ENCODE assay signal across 15 mouse cellular contexts in the genomic region with DNA sequence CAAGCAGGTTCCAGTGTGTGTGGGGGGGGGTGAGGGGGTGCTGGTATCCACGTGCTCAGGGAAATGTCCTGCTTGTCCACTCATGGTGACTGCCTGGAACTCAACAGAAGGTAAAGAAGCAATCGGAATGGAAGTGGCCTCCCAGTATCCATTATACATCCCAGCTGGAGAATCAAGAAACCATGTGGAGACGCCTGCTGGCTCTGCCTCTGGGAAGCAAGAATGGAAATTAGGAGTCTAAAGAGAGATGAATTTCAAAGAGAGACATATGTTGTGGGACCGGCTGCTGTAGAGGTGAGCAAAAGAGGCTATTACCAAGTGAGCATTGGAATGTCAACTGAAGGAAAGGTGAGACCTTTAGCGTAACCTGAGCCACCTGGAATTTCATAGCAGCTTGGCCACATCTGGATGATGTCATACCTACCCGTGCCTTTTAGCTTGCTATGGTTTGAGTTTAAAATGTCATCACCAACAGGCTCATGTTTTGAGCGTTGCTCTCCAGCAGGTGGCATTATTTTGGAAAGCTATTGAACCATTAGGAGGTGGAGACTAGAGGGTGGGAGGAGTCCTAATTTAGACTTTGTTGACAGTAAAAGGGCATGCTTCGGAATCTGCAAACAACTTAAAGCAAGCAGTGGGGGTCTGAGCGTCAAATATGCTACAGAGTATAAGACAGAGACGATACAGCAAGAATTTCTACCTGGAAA.
DNase-seq lines count a peak whose midpoint lies in the region; ATAC-seq and TF ChIP-seq lines count a peak whose summit lies in the region.
"Had no signal": no experiment of that assay in that cellular context is flagged by ENCODE, and none has a peak within 500 bp of the region (broad histone marks: within the 10 kb centered on the region; RNA-seq: fewer than 3 reads in every experiment).

No protein-coding gene starts in this region.

- H3K27me3 ChIP-seq in forebrain, embryonic 10.5 days (ENCODE audit: poor library complexity, severe bottlenecking): no peaks in the 10 kb centered on the region
- H3K27me3 ChIP-seq in forebrain, embryonic 16.5 days (replicated peaks; ENCODE audit: control insufficient read depth, insufficient read depth, low read length): no peaks in the 10 kb centered on the region
- no peaks in the 10 kb centered on the region for H3K27me3 ChIP-seq in liver, postnatal 0 days (ENCODE audit: insufficient read depth, low read length)
- no peaks in the 10 kb centered on the region for H3K27me3 ChIP-seq in liver, embryonic 12.5 days (replicated peaks)
- H3K27me3 ChIP-seq in thymus, adult 2 months (ENCODE audit: control insufficient read depth, insufficient read depth, low read length): no peaks in the 10 kb centered on the region
- H3K27me3 ChIP-seq: embryonic facial prominence, embryonic 15.5 days; lung, embryonic 15.5 days; midbrain, embryonic 15.5 days had no signal

- no peak overlapping the region for H3K9ac ChIP-seq in forebrain, embryonic 16.5 days (replicated peaks; ENCODE audit: low read depth, low read length)
- H3K9ac ChIP-seq in liver, postnatal 0 days (replicated peaks): no peak overlapping the region
- no peak overlapping the region for H3K9ac ChIP-seq in liver, embryonic 12.5 days
- H3K9ac ChIP-seq: embryonic facial prominence, embryonic 15.5 days; lung, embryonic 15.5 days; midbrain, embryonic 15.5 days had no signal

- peaks cover 20% of the 10 kb centered on the region for H3K4me1 ChIP-seq in forebrain, embryonic 10.5 days
- peaks cover 2% of the 10 kb centered on the region; the same call in 1 of the 2 replicates for H3K4me1 ChIP-seq in forebrain, embryonic 16.5 days (replicated peaks; ENCODE audit: control insufficient read depth, insufficient read depth, low read length)
- no peaks in the 10 kb centered on the region for H3K4me1 ChIP-seq in liver, postnatal 0 days (ENCODE audit: insufficient read depth)
- H3K4me1 ChIP-seq in liver, embryonic 12.5 days: no peaks in the 10 kb centered on the region
- no peaks in the 10 kb centered on the region; the same call in 1 of the 2 replicates for H3K4me1 ChIP-seq in cortical plate, adult 2 months (ENCODE audit: control insufficient read depth, insufficient read depth, low read length)
- no peaks in the 10 kb centered on the region for H3K4me1 ChIP-seq in thymus, adult 2 months (replicated peaks; ENCODE audit: control insufficient read depth, insufficient read depth, low read length)
- H3K4me1 ChIP-seq: embryonic facial prominence, embryonic 15.5 days; lung, embryonic 15.5 days; midbrain, embryonic 15.5 days had no signal

- DNase-seq in forebrain, embryonic 10.5 days (ENCODE audit: extremely low spot score, low spot score): no peak
- DNase-seq in liver, postnatal 0 days: no peak
- DNase-seq in thymus, adult 2 months: no peak
- no peak for DNase-seq in spleen, adult 18-20 months
- DNase-seq: cerebellum, adult 11 months; heart, postnatal 36 days; kidney, adult 2 months; thymus, postnatal 36 days had no signal

- H3K4me2 ChIP-seq in forebrain, embryonic 16.5 days (ENCODE audit: low read length): no peak overlapping the region
- no peak overlapping the region for H3K4me2 ChIP-seq in liver, postnatal 0 days (ENCODE audit: low read depth, low read length)
- H3K4me2 ChIP-seq in liver, embryonic 12.5 days: no peak overlapping the region
- H3K4me2 ChIP-seq: embryonic facial prominence, embryonic 15.5 days; lung, embryonic 15.5 days; midbrain, embryonic 15.5 days had no signal

- peak overlapping the region; percentile 40; the same call in 1 of the 2 replicates for H3K27ac ChIP-seq in forebrain, embryonic 10.5 days
- no peak overlapping the region for H3K27ac ChIP-seq in forebrain, embryonic 16.5 days (ENCODE audit: low read length)
- no peak overlapping the region for H3K27ac ChIP-seq in liver, postnatal 0 days (ENCODE audit: low read depth)
- no peak overlapping the region for H3K27ac ChIP-seq in liver, embryonic 12.5 days
- H3K27ac ChIP-seq in cortical plate, adult 2 months (ENCODE audit: insufficient read depth, low read length): no peak overlapping the region
- no peak overlapping the region for H3K27ac ChIP-seq in thymus, adult 2 months (ENCODE audit: control insufficient read depth, insufficient read depth, low read length)
- H3K27ac ChIP-seq: embryonic facial prominence, embryonic 15.5 days; lung, embryonic 15.5 days; midbrain, embryonic 15.5 days had no signal

- TF ChIP-seq EP300 in liver, postnatal 0 days (IDR thresholded peaks at IDR 0.05; ENCODE audit: low read depth): no peak

- no peak overlapping the region for H3K4me3 ChIP-seq in forebrain, embryonic 10.5 days
- H3K4me3 ChIP-seq in forebrain, embryonic 16.5 days (replicated peaks; ENCODE audit: low read length): no peak overlapping the region
- H3K4me3 ChIP-seq in liver, postnatal 0 days (ENCODE audit: low read depth, low read length): no peak overlapping the region
- no peak overlapping the region for H3K4me3 ChIP-seq in liver, embryonic 12.5 days
- no peak overlapping the region for H3K4me3 ChIP-seq in cortical plate, adult 2 months (ENCODE audit: insufficient read depth, low read length)
- no peak overlapping the region for H3K4me3 ChIP-seq in thymus, adult 2 months (ENCODE audit: control insufficient read depth, insufficient read depth, low read length)
- H3K4me3 ChIP-seq: embryonic facial prominence, embryonic 15.5 days; lung, embryonic 15.5 days; midbrain, embryonic 15.5 days had no signal

- WGBS in forebrain, embryonic 10.5 days: 69% methylated on average over 10 of the region's 10 CpGs
- WGBS in forebrain, embryonic 16.5 days: 63% methylated on average over 10 of the region's 10 CpGs
- WGBS in liver, postnatal 0 days (ENCODE audit: insufficient replicate concordance): 48% methylated on average over 10 of the region's 10 CpGs
- WGBS in liver, embryonic 12.5 days (ENCODE audit: insufficient replicate concordance): 53% methylated on average over 10 of the region's 10 CpGs
- 77% methylated on average over 10 of the region's 10 CpGs for whole genome bisulfite sequencing in thymus, adult 2 months

- no peaks in the 10 kb centered on the region for H3K9me3 ChIP-seq in forebrain, embryonic 10.5 days
- no peaks in the 10 kb centered on the region for H3K9me3 ChIP-seq in forebrain, embryonic 16.5 days (ENCODE audit: control insufficient read depth, low read length)
- no peaks in the 10 kb centered on the region for H3K9me3 ChIP-seq in liver, postnatal 0 days (ENCODE audit: low read length)
- H3K9me3 ChIP-seq in liver, embryonic 12.5 days (replicated peaks): no peaks in the 10 kb centered on the region
- H3K9me3 ChIP-seq: embryonic facial prominence, embryonic 15.5 days; lung, embryonic 15.5 days; midbrain, embryonic 15.5 days had no signal

- no peak for TF ChIP-seq POLR2A in cortical plate, adult 2 months (IDR thresholded peaks at IDR 0.05; ENCODE audit: extremely low read depth, insufficient read depth, low read length)
- TF ChIP-seq POLR2A in thymus, adult 2 months (IDR thresholded peaks at IDR 0.05; ENCODE audit: control insufficient read depth, extremely low read depth, insufficient read depth, low read length, poor library complexity): no peak

- ATAC-seq in forebrain, embryonic 16.5 days: no peak
- no peak for ATAC-seq in liver, postnatal 0 days
- no peak for ATAC-seq in liver, embryonic 12.5 days
- peak; percentile 88 for ATAC-seq in megakaryocyte progenitor cell, adult 5-6 weeks (replicated peaks; ENCODE audit: poor library complexity)
- ATAC-seq: midbrain, embryonic 15.5 days had no signal

- H3K36me3 ChIP-seq in forebrain, embryonic 10.5 days (replicated peaks): no peaks in the 10 kb centered on the region
- no peaks in the 10 kb centered on the region for H3K36me3 ChIP-seq in forebrain, embryonic 16.5 days (ENCODE audit: control insufficient read depth, insufficient read depth)
- no peaks in the 10 kb centered on the region for H3K36me3 ChIP-seq in liver, postnatal 0 days (replicated peaks; ENCODE audit: insufficient read depth, low read length)
- no peaks in the 10 kb centered on the region for H3K36me3 ChIP-seq in liver, embryonic 12.5 days
- no peaks in the 10 kb centered on the region for H3K36me3 ChIP-seq in thymus, adult 2 months (ENCODE audit: control insufficient read depth, insufficient read depth, low read length)
- H3K36me3 ChIP-seq: embryonic facial prominence, embryonic 15.5 days; lung, embryonic 15.5 days; midbrain, embryonic 15.5 days had no signal

- peak; percentile 40 for TF ChIP-seq CTCF in liver, postnatal 0 days (IDR thresholded peaks at IDR 0.05; ENCODE audit: low read depth)
- TF ChIP-seq CTCF in cortical plate, adult 2 months (IDR thresholded peaks at IDR 0.05; ENCODE audit: extremely low read depth, insufficient read depth, low read length): 0 out of 2 replicates have a peak, but pooled peaks have one; percentile 16
- TF ChIP-seq CTCF in thymus, adult 2 months (IDR thresholded peaks at IDR 0.05; ENCODE audit: borderline replicate concordance, control insufficient read depth, extremely low read depth, insufficient read depth, low read length, poor library complexity): no peak
